Mouse (Mus musculus) hindbrain, embryonic 11.5 days (tissue): ENCODE results near the gene Prps1. TPM values are rescaled to one million over a fixed set of nuclear protein-coding genes. Genes with fewer than 3 reads are reported as not detected.

Experiments used
- ATAC-seq: fragments of 200-750 bp; cut with Nextera tagmentation; 2 replicates; pipeline ENCODE4 v1.8.0; 2017; ENCODE audit warnings: mild to moderate bottlenecking, moderate TSS enrichment, moderate library complexity; ENCODE audit not compliant: low FRiP score
- DNase-seq: peaks from one replicate; pipeline ENCODE4 v3.0.0-alpha.2; 2015; ENCODE audit warnings: low spot score
- H3K27ac ChIP-seq: fragments of 300-500 bp; sonication (generic); 2 replicates; pipeline ENCODE4 v1.5.1; 2014; ENCODE audit warnings: mild to moderate bottlenecking, low read depth, low read length
- H3K27me3 ChIP-seq: fragments of 300-500 bp; sonication (generic); 2 replicates; pipeline ENCODE4 v1.6.1; 2014; ENCODE audit warnings: mild to moderate bottlenecking, low read length, moderate library complexity, mixed read lengths; ENCODE audit not compliant: control insufficient read depth, insufficient read depth
- H3K36me3 ChIP-seq: fragments of 300-500 bp; sonication (generic); 2 replicates; pipeline ENCODE4 v1.6.1; 2014; ENCODE audit warnings: mild to moderate bottlenecking, low read length, moderate library complexity, mixed read lengths; ENCODE audit not compliant: control insufficient read depth, insufficient read depth
- H3K4me1 ChIP-seq: fragments of 300-500 bp; sonication (generic); replicated peaks from 2 replicates; pipeline ENCODE4 v1.6.1; 2014; ENCODE audit warnings: low read length, mixed read lengths; ENCODE audit not compliant: control insufficient read depth, insufficient read depth
- H3K4me2 ChIP-seq: fragments of 300-500 bp; sonication (generic); replicated peaks from 2 replicates; pipeline ENCODE4 v1.6.1; 2014; ENCODE audit warnings: mild to moderate bottlenecking, low read depth, low read length
- H3K4me3 ChIP-seq: fragments of 300-500 bp; sonication (generic); 2 replicates; pipeline ENCODE4 v1.5.1; 2014; ENCODE audit warnings: low read depth, low read length
- H3K9ac ChIP-seq: fragments of 300-500 bp; sonication (generic); 2 replicates; pipeline ENCODE4 v1.6.1; 2014; ENCODE audit warnings: low read depth, low read length
- H3K9me3 ChIP-seq: fragments of 300-500 bp; sonication (generic); 2 replicates; pipeline ENCODE4 v1.6.1; 2016; ENCODE audit warnings: low read length; ENCODE audit not compliant: control insufficient read depth
- WGBS: fragments of 180-500 bp; shearing (Covaris S2); extraction: QIAGEN DNeasy Blood & Tissue Kit; methylation state at CpG from one replicate; pipeline ENCODE4 v1.1.7; 2014; 5-methylcytosine and 5-hydroxymethylcytosine counted together
- polyA plus RNA-seq: library from polyadenylated mRNA; unstranded; fragments of >200 nt; fragmentation: Nextera tagmentation; extraction: Ambion mirVana; gene quantifications from 2 replicates; pipeline ENCODE4 v1.2.1, GENCODE M21; 2014

Prps1 gene
- 81.9 and 88.2 TPM in 2 replicates for polyA plus RNA-seq

DNA sequence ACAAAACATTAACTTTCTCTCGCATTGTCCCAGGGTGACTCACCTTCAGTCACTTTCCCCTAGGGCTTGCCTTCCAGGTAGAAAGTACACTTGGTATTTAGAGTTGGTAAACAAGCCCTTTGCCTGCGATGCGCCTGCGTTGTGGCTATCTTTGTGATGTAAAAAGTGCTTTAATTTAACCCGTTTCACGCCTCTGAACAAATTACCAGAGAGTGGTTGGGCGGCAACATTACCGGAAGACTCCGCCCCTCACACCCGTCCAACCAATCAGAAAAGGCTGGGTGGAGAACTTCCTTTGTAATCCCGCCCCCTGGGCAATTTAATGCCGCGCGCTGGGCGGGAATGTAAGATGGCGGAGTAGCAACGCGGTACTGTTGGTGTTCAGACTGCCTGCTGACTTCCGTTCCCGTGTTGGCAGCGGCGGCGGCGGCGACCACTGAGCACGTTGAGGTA lies at the start of gene Prps1:
Gene Prps1 (plus strand): TSS at position 335 of the 453 bp plus-strand sequence.
- Histone ChIP-seq H3K27me3 (peaks cover 2% of the 10 kb centered on the region; the same call in 1 of the 2 replicates), H3K9me3 (no peaks in the 10 kb centered on the region), H3K4me2 (peak within 1 kb of the TSS; percentile 43), H3K4me3 (peak within 1 kb of the TSS; percentile 50), H3K27ac (no peak within 1 kb of the TSS), H3K4me1 (no peaks in the 10 kb centered on the region), H3K36me3 (no peaks in the 10 kb centered on the region), H3K9ac (peak within 1 kb of the TSS; percentile 49)
- peak; percentile 89 for DNase-seq
- 16% methylated on average over 26 of the region's 26 CpGs for WGBS
- ATAC-seq, result peak; percentile 95

DNA sequence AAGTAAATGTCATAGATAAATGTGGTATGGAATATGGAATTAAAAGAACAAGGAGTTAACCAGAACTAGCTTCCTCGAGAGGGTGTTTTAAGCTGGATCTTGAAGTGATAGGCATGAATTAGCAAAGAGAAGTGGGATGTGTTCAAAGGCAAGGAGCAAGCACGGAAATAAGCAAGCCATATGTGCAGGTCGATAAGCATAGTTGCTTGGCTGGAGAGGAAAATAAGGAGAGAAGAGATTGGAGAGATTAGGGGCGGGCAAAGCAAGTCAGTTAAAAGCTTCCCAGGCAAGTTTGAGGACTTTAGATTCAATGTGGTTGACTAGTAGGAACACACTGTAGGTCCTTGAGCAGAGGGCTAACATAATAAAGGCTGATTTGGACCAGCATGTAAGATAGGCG lies 48.8 kb upstream of the Prps1 start:
- no peaks in the 10 kb centered on the region for H3K4me1 ChIP-seq
- no peak overlapping the region for H3K4me2 ChIP-seq
- H3K27ac ChIP-seq, result no peak overlapping the region
- H3K4me3 ChIP-seq, result no peak overlapping the region
- H3K9ac ChIP-seq, result no peak overlapping the region
- H3K9me3 ChIP-seq, result no peaks in the 10 kb centered on the region
- ATAC-seq, result no peak
- no peaks in the 10 kb centered on the region for H3K27me3 ChIP-seq
- H3K36me3 ChIP-seq, result no peaks in the 10 kb centered on the region
- WGBS, result 81% methylated on average over 5 of the region's 5 CpGs
- no peak for DNase-seq

- 86% methylated on average over 4 of the region's 4 CpGs for WGBS
- H3K9me3 ChIP-seq, result no peaks in the 10 kb centered on the region
- no peak for DNase-seq
- no peaks in the 10 kb centered on the region for H3K4me1 ChIP-seq
- 0 out of 2 replicates have a peak, but pooled peaks cover 2% of the 10 kb centered on the region for H3K27me3 ChIP-seq
- H3K9ac ChIP-seq, result no peak overlapping the region
- H3K4me2 ChIP-seq, result no peak overlapping the region
- no peak overlapping the region for H3K27ac ChIP-seq
- H3K4me3 ChIP-seq, result no peak overlapping the region
- no peaks in the 10 kb centered on the region for H3K36me3 ChIP-seq
- no peak for ATAC-seq
Observed at GRCm38 (mm10) chrX:140418467-140418866, 37.9 kb upstream of the Prps1 start.

GRCm38 (mm10) chrX:140427124-140427523 lies 29.3 kb upstream of the Prps1 start:
- no peak for DNase-seq
- Histone ChIP-seq H3K4me1 (no peaks in the 10 kb centered on the region), H3K27me3 (no peaks in the 10 kb centered on the region), H3K4me3 (no peak overlapping the region), H3K9me3 (no peaks in the 10 kb centered on the region), H3K36me3 (no peaks in the 10 kb centered on the region), H3K4me2 (no peak overlapping the region), H3K27ac (no peak overlapping the region), H3K9ac (no peak overlapping the region)
- WGBS, result 72% methylated on average over 4 of the region's 4 CpGs
- no peak for ATAC-seq

- Histone ChIP-seq H3K4me3 (no peak overlapping the region), H3K27ac (no peak overlapping the region), H3K4me1 (no peaks in the 10 kb centered on the region), H3K36me3 (no peaks in the 10 kb centered on the region), H3K9me3 (no peaks in the 10 kb centered on the region), H3K27me3 (peaks cover 2% of the 10 kb centered on the region; the same call in 1 of the 2 replicates), H3K9ac (no peak overlapping the region), H3K4me2 (no peak overlapping the region)
- DNase-seq (no peak), ATAC-seq (no peak)
- WGBS, result 74% methylated on average over 8 of the region's 8 CpGs
Observed at GRCm38 (mm10) chrX:140428252-140428651, 28.2 kb upstream of the Prps1 start.

GRCm38 (mm10) chrX:140429985-140430384 lies 26.4 kb upstream of the Prps1 start:
- Histone ChIP-seq H3K4me3 (no peak overlapping the region), H3K27ac (no peak overlapping the region), H3K9me3 (no peaks in the 10 kb centered on the region), H3K27me3 (peaks cover 2% of the 10 kb centered on the region), H3K4me2 (no peak overlapping the region), H3K9ac (no peak overlapping the region), H3K36me3 (no peaks in the 10 kb centered on the region), H3K4me1 (no peaks in the 10 kb centered on the region)
- DNase-seq, result peak; percentile 2
- ATAC-seq, result no peak
- whole genome bisulfite sequencing, result 83% methylated on average over 5 of the region's 5 CpGs

GRCm38 (mm10) chrX:140430506-140430905 lies 25.9 kb upstream of the Prps1 start:
- DNase-seq, result no peak
- 90% methylated on average over 12 of the region's 12 CpGs for WGBS

GRCm38 (mm10) chrX:140431981-140432380 lies 24.4 kb upstream of the Prps1 start:
- H3K9ac ChIP-seq, result no peak overlapping the region
- no peaks in the 10 kb centered on the region for H3K9me3 ChIP-seq
- ATAC-seq (no peak), DNase-seq (no peak)
- peaks cover 2% of the 10 kb centered on the region for H3K27me3 ChIP-seq
- WGBS, result 82% methylated on average over 15 of the region's 15 CpGs
- no peak overlapping the region for H3K27ac ChIP-seq
- no peak overlapping the region for H3K4me2 ChIP-seq
- no peaks in the 10 kb centered on the region for H3K36me3 ChIP-seq
- no peaks in the 10 kb centered on the region for H3K4me1 ChIP-seq
- no peak overlapping the region for H3K4me3 ChIP-seq

More at GRCm38 (mm10) chrX:140430506-140430905, 25.9 kb upstream of the Prps1 start:
- ATAC-seq, result no peak
- H3K4me2 ChIP-seq, result no peak overlapping the region
- H3K36me3 ChIP-seq, result no peaks in the 10 kb centered on the region
- H3K4me1 ChIP-seq, result no peaks in the 10 kb centered on the region
- no peak overlapping the region for H3K4me3 ChIP-seq
- no peaks in the 10 kb centered on the region for H3K9me3 ChIP-seq
- H3K9ac ChIP-seq, result no peak overlapping the region
- H3K27ac ChIP-seq, result no peak overlapping the region
- H3K27me3 ChIP-seq, result peaks cover 2% of the 10 kb centered on the region

GRCm38 (mm10) chrX:140432786-140433185 lies 23.6 kb upstream of the Prps1 start:
- ATAC-seq (no peak), DNase-seq (no peak)
- H3K27ac ChIP-seq, result no peak overlapping the region
- H3K4me2 ChIP-seq, result no peak overlapping the region
- no peaks in the 10 kb centered on the region for H3K36me3 ChIP-seq
- no peaks in the 10 kb centered on the region for H3K4me1 ChIP-seq
- H3K4me3 ChIP-seq, result no peak overlapping the region
- peaks cover 2% of the 10 kb centered on the region for H3K27me3 ChIP-seq
- WGBS, result 93% methylated on average over 11 of the region's 11 CpGs
- no peak overlapping the region for H3K9ac ChIP-seq
- no peaks in the 10 kb centered on the region for H3K9me3 ChIP-seq
